Mouse (Mus musculus): Measurements from ENCODE around the gene Wwox.

The Wwox gene

DNA sequence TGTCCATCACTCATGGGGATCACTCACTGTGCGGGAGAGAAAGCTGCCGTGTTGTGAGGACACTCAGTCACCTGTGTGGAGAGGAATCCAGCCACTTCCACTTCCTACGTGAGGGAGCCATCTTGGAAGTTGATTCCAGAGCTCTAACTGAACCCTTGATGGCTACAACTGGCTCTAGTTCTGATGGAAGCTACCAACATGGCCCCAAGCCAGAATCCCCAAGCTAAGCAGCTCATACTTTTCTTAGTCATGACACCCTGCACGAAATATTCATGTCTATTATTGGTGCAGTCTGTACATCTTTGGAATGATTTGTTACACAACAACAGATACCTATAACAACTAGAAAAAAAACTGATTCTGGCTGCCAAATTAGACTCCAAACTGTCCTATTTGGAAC, 523.8 kb downstream of the Wwox start:
- no peak for DNase-seq (ENCODE audit: low read depth, low spot score)

GRCm38 (mm10) chr8:114964206-114964605, 524.8 kb downstream of the Wwox start:
- DNase-seq (ENCODE audit: low read depth, low spot score): no peak

DNA sequence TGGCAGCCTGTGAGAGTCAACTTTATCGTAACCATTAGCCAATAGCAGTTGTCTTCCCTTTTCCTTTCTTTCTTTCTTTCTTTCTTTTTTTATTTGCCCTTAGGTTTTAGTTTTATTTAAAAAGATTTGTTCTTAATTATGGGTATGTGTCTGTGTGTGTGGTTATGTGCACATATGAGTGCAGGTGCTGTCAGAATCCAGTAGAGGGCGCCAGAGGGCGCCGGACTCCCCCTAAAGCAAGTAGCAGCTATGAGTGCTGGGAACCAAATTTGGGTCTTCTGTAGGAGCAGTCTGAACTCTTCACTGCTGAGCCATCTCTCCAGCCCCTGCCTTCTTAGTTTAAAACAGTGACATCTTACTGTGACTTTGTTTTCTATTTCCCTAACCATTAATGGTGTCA, 529.4 kb downstream of the Wwox start:
- DNase-seq (ENCODE audit: low read depth, low spot score): peak; percentile 33

GRCm38 (mm10) chr8:114971378-114971777, 531.9 kb downstream of the Wwox start:
- peak; percentile 59 for DNase-seq (ENCODE audit: low read depth, low spot score)

DNA sequence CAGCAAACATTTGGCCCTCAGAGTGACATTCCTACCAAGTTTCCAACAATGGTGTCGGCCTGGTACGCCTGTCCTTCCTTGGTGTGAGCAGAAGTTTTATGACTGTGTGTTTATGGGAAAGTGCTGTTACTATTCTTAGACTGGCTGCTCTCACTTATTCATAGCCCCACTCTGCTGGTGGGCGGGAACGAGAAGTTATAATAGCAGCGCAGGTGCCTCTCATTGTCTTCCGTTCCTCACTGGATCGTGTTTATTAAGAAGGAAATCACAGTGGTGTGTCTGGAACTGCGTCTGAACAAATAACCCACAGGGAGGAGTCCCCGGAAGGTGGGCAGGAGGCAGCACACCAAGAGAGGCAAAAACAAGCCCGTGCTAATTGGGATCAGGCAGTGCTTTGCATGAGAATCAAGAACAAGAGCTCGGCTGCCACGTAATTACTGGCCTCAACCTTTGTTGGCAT, 533.6 kb downstream of the Wwox start:
- peak; percentile 34 for DNase-seq (ENCODE audit: low read depth, low spot score)

GRCm38 (mm10) chr8:114974336-114974950, 535.0 kb downstream of the Wwox start:
- DNase-seq (ENCODE audit: low read depth, low spot score): no peak

- DNase-seq (ENCODE audit: low read depth, low spot score): no peak
These were observed 538.3 kb downstream of the Wwox start for GRCm38 (mm10) chr8:114977746-114978145.

DNA sequence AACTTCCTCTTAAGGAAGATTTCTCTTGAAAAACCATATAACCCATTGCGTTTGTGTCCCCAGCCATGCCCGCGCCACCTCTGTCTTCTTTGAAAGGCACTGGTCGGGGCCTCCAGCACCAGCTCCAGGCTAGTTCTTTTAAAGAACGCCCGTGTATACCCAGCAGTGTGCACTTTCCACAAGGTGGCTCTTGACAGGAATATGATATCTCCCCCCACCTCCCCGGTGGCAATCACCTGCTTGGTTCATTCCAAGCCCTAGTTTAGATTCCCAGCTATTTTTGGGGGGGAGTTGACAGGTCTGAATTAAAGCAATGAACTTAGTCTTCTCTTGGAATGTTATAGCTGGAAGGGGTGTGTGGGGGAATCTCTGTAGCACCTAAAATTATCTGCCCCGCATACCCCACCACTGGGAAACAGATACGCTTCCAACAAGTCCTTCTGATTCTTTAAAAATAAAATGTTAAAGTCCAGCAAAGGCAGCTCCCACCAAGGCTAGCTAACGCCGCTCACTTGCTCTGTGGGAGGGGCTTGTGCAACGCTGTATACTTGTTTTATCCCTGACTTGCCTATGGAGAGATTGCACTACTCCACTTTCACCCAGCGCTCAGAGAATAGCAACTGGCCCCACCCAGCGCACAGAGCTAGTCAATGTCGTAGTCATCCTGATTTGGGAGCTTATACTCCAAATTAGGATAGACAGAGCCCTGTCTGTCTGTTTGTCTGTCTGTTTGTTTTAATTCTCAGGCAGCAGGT, 538.9 kb downstream of the Wwox start:
- DNase-seq (ENCODE audit: low read depth, low spot score): peak; percentile 12

- DNase-seq (ENCODE audit: low read depth, low spot score): no peak
These were observed 540.2 kb downstream of the Wwox start for GRCm38 (mm10) chr8:114979671-114980070.

DNA sequence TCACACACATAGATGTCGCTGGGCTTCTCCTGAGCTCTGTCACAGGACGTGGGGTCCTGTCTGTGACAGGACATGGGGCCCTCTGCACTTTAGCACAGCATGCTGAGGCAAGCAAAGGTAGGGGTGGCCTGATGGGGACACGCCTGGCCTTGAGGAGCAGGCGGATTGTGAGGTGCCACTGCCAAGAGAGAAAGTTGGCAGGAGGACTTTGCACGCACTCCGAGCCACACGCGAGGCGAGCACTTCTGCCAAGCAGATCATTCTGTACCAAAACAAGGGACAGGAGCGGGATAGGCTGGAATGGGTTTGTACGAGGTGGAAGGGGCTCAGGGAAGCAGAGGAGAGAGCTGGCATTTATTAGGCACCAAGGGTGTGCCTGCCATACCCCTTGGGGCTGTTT, 543.3 kb downstream of the Wwox start:
- no peak for DNase-seq (ENCODE audit: low read depth, low spot score)

DNA sequence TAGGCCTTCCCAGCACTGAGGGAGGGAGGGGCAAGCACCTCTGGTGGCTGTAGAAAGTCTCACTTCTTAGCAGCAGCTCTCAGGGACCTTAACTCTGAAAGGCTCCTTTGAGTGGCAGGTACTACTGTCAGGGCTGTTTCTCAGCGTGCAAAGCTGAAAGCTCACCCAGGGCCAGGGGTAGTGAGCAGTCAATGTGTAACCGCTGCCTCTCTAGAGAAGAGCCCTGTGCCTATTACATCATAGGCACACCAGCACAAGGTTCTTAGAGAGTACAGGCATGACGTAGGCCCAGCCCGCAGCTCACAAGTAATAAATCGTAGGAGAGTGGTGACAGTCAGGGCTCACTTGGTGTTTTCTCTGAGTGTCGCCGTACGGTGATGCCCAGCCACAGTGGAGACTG, 545.0 kb downstream of the Wwox start:
- no peak for DNase-seq (ENCODE audit: low read depth, low spot score)

DNA sequence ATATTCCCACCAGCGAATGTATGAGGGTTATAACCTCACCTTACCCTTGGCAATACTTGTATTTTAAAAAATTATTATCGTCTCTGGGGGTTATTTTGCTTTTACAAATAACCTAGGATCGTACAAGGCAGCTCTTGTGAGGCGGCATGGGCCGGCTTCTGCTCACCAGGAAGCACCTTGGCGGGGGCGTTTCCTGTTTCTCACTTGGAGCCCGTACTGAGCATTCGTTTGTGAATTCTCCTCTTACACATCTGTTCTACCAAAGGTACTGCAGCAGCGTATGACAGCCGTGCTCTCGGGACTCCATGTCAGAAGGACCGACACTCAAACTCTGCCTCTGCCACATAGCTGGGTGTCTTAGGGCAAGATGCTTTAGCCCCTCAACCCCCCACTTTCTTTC, 546.5 kb downstream of the Wwox start:
- DNase-seq (ENCODE audit: low read depth, low spot score): no peak

DNA sequence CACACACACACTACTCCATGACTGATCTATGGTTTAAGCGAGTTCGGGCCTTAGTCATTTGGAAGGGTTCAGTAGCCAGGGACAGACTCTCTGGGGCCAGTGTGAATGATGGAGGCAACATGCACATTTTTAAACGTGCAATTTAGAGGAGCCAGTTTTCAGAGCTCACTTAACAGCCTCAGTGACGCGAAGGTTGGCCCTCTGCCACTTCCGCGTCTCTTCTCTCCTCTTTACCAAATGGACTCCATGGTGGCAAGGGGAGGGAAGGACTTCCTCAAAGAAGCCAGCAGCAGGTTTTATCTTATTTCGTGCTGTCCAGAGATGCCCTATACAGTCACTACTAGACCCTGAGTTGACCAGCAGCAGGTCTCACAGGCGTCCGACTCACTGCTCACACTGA, 547.5 kb downstream of the Wwox start:
- DNase-seq (ENCODE audit: low read depth, low spot score): no peak

DNA sequence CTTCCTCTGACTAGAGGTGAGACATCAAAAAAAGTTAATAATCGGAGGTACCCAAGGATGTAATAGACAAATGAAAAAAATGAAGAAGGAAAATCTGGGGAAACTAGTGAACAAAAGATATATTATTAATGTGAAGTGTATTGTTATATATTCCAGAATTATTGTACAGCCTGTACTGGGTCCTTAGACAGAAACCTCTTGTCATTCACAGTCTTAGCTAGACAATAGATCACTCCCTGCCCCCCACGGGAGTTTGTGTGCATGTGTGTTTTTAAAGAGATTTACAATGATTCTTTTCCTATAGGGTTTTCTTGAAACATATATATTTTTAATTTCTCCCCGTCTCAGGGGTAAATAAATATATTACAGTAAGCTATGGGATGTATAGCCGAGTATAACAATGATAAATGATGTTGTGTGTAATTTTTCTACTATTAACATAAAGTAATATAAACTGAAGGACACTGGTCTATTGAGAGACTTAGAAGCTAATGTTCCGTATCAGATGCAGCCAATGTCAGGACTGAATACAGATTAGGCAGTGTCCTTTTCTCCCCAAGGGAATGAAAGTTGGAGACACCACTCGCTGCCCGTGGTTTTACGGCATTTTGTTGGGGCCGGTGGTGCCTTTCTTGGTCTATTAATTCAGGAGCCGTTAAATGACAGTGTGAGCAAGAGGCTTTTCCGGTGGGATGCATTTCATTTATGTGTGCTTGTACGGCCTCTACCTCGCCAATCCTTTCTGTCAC, 551.6 kb downstream of the Wwox start:
- DNase-seq (ENCODE audit: low read depth, low spot score): no peak

DNA sequence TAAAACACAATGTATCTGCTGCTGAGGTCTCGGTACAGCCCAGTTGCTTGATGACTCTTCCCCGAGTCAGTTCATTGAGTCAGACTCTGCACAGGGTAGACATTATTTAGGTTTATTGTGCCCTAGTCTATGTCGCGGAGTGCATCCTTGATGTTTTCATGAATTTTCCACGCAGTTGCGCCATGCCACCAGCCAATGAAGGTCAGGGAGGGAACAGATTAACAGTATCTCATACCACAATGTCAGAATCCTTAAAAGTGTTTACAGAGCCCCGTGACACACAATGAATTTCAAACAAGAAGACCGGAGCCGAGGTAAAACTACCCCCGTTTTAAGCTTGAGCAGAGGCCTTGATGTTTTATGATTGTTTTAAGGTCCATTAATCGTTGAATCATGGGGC, 561.3 kb downstream of the Wwox start:
- no peak for DNase-seq (ENCODE audit: low read depth, low spot score)

DNA sequence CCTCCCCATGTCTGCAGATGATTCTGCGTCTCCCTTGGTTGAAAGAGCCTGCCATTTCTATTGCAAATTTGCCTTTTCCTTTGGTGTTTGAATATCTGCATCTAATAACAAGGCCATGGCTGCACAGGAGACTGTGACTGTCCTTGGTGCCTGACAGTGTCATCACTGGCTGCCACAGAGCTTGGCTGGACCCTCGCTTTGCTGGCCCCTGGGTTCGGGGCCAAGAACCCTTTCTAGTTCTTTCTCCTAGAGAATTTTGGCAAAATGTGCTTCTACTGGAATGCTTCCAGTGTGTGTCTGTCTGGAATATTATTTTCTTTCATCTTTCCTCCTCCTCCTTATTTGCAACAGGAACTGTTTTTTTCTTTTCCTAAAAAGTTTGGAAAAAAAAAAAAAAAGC, 565.6 kb downstream of the Wwox start:
- no peak for DNase-seq (ENCODE audit: low read depth, low spot score)

DNA sequence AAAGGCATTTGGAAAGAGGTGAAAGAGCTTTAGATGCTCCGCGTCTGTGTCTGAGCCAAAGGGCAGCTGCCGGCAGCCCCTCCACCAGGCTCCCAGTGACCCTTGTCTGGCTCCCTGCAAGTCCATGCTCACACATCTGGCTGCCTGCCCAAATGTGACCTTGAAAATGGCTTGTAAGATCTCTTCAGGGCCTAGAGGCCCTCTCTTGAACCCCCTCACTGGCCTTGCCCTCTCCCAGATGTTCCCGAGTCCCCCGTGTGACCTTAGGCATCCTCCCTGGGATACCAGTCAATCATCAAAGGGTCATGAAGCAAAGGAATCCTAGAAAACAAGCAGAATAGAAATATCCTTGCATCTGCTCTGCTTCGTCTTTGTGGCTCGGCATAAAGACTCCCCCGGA, 567.1 kb downstream of the Wwox start:
- no peak for DNase-seq (ENCODE audit: low read depth, low spot score)

DNA sequence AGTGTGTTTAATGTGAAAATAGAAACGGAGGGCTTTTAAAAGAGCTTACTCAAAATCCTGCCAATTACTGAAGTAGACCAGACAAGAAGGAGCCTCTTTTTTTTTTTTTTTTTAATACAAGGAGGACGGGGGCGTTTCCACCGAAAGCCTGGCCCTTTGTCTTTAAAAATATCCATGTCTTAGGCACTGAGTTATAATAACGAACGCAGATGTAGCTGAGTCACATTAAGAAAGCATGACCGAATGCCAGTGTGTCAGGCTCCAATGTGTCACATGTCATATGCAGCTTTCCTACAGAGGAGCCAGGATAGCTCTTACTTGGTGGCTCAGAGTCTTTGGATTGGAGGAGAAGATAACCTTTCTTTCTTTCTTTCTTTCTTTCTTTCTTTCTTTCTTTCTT, 567.8 kb downstream of the Wwox start:
- no peak for DNase-seq (ENCODE audit: low read depth, low spot score)

DNA sequence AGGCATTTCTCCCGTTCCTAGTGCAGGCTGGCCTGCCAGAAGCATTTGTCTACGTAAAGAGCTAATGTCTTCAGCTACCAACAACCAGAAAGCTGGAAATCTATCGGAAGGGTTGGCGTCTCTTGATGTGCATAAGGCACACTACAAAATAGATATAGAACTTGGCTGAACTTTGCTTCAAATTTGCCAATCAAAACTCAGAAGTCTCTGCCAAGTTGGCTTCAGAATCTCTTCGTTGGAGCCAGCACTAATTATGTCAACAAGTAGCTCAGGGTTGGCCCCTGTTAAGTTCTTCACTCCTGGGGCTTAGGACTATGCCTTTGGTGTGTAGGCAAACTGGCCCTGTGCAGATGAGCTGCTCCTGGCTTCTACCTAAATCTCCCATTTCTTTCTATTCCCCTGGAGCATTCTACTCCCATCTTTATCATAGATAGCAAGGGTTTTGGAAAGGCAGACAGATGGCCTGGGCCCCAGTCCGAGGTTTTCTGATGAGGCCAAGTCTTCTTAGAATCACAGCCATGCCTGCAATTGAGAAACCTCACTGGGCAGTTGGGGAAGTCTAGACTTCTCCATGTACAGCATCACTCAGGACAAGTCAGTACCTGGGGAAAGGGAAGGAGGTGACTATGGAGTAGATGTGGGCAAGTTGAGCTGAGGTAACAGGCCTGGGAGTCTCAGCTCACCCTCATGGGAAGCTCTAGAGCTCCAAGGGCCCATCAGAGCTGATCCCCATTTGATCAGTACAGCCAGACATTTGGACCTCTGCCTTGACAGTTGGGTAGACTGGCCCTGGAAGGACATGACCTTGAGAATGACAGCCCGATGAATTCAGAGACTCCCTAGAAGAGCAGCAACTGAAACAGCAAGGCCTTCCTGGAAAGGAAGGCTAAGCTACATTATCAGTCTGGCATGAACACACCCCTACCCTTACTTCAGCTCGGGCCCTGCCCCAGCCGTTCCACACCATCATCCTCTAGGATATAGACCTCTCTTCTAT, 569.5 kb downstream of the Wwox start:
- no peak for DNase-seq (ENCODE audit: low read depth, low spot score)

- DNase-seq (ENCODE audit: low read depth, low spot score): peak; percentile 94
These were observed 570.7 kb downstream of the Wwox start for GRCm38 (mm10) chr8:115009897-115010768.

DNA sequence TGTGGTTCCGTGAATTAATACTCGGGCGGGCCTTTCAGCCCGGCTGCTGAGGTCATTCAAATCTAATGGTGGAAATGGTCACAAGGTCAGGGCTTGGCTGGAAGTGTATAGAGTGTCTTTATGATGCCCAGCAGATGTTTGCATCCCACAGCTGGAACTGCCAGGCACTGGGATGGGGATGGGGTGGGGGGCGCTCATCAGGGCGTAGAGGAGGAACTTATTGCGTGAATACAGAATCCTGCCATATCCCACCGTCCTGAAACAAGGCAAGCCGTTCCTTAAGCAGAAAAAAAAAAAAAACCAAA, 571.3 kb downstream of the Wwox start:
- no peak for DNase-seq (ENCODE audit: low read depth, low spot score)

Measured in R1 (cell line).